Mouse (Mus musculus): ENCODE measurements around the gene Tmem98. TPM values are rescaled to one million over a fixed set of nuclear protein-coding genes. Genes with fewer than 3 reads are reported as not detected.

The Tmem98 gene
- polyA plus RNA-seq, 1 experiment from 2014 or later: 30.1 TPM

DNA sequence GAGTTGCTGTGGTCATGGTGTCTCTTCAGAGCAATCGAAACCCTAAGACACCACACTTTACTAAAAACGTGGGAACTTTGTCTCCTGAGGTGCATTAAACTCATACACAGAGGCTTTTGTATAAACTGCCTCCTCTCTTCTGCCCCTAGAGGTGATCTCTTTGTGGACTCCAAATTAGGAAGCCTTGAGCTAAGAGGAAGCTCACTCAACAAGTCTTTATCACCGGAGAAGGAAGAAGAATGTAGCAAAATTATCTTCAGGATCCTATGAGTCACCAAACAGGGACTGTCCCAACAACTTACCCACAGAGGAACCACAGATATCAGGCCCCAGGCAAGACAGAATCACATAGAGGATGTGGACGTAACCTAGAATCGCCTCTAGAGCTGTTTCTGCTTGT is 24.3 kb upstream of the Tmem98 start:
- no peaks in the 10 kb centered on the region for H3K36me3 ChIP-seq (ENCODE audit: control insufficient read depth, insufficient read depth)
- no peak for ATAC-seq
- no peaks in the 10 kb centered on the region for H3K27me3 ChIP-seq (replicated peaks; ENCODE audit: control insufficient read depth, insufficient read depth, low read length)
- 88% methylated on average over 5 of the region's 5 CpGs for WGBS
- H3K9ac ChIP-seq (replicated peaks; ENCODE audit: low read depth, low read length): no peak overlapping the region
- H3K4me2 ChIP-seq (ENCODE audit: low read length): no peak overlapping the region
- no peaks in the 10 kb centered on the region for H3K9me3 ChIP-seq (ENCODE audit: control insufficient read depth, low read length)
- no peak overlapping the region for H3K27ac ChIP-seq (ENCODE audit: low read length)
- no peaks in the 10 kb centered on the region for H3K4me1 ChIP-seq (replicated peaks; ENCODE audit: control insufficient read depth, insufficient read depth, low read length)
- H3K4me3 ChIP-seq (replicated peaks; ENCODE audit: low read length): no peak overlapping the region

DNA sequence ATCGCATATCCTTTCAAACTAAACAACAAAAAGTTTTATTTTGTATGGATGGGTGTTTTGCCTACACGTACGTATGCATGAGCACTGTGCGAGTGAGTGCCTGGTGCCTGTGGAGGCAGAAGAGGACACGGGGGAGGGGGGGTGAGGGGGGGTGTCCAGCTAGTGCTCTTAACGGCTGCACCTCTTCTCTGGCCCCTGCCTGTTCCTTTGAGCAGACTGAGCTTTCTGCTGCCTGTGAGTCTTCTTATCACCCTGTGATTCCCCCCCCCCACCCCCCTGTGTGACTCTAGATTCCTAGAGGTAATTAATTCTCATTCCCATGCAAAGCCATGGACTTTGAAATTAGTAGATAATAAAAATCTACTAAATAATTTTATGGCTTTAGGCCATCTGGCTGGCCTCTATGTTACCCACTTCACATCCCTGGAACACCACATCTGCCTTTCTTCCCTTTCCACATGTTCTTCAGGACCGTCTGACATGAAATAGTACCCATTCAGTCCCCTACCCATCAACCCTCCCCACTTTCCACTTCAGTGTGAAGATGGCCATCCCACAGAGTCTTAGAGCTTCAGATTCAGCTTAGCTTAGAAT is 20.2 kb upstream of the Tmem98 start:
- WGBS: 69% methylated on average over 7 of the region's 7 CpGs
- Histone ChIP-seq H3K36me3 (ENCODE audit: control insufficient read depth, insufficient read depth) (no peaks in the 10 kb centered on the region), H3K9ac (replicated peaks; ENCODE audit: low read depth, low read length) (no peak overlapping the region), H3K9me3 (ENCODE audit: control insufficient read depth, low read length) (no peaks in the 10 kb centered on the region), H3K27ac (ENCODE audit: low read length) (no peak overlapping the region), H3K27me3 (replicated peaks; ENCODE audit: control insufficient read depth, insufficient read depth, low read length) (no peaks in the 10 kb centered on the region), H3K4me3 (replicated peaks; ENCODE audit: low read length) (no peak overlapping the region), H3K4me1 (replicated peaks; ENCODE audit: control insufficient read depth, insufficient read depth, low read length) (no peaks in the 10 kb centered on the region), H3K4me2 (ENCODE audit: low read length) (no peak overlapping the region)
- no peak for ATAC-seq

DNA sequence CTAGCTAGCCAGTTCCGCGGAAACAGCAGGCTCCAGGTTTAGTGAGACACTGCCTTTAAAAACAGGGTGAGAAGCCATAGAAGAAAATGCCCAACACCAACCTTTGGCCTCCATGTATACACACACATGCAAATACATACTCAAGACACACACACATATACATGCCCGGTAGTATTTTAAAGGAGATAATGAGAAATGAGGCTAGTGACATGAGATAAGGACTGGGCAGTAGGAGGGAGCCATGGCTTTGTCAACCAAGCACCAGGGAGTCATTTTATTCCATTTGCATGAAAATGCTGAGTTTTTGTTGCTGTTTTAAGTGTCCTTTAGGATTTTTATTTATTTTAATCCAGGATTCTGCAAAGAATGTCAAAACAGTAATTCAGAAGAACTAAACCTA is 19.6 kb upstream of the Tmem98 start:
- Histone ChIP-seq H3K9me3 (ENCODE audit: control insufficient read depth, low read length) (no peaks in the 10 kb centered on the region), H3K36me3 (ENCODE audit: control insufficient read depth, insufficient read depth) (no peaks in the 10 kb centered on the region), H3K9ac (replicated peaks; ENCODE audit: low read depth, low read length) (no peak overlapping the region), H3K4me2 (ENCODE audit: low read length) (no peak overlapping the region), H3K27me3 (replicated peaks; ENCODE audit: control insufficient read depth, insufficient read depth, low read length) (no peaks in the 10 kb centered on the region), H3K27ac (ENCODE audit: low read length) (no peak overlapping the region), H3K4me3 (replicated peaks; ENCODE audit: low read length) (no peak overlapping the region), H3K4me1 (replicated peaks; ENCODE audit: control insufficient read depth, insufficient read depth, low read length) (no peaks in the 10 kb centered on the region)
- ATAC-seq: no peak
- 59% methylated on average over 3 of the region's 3 CpGs for WGBS

DNA sequence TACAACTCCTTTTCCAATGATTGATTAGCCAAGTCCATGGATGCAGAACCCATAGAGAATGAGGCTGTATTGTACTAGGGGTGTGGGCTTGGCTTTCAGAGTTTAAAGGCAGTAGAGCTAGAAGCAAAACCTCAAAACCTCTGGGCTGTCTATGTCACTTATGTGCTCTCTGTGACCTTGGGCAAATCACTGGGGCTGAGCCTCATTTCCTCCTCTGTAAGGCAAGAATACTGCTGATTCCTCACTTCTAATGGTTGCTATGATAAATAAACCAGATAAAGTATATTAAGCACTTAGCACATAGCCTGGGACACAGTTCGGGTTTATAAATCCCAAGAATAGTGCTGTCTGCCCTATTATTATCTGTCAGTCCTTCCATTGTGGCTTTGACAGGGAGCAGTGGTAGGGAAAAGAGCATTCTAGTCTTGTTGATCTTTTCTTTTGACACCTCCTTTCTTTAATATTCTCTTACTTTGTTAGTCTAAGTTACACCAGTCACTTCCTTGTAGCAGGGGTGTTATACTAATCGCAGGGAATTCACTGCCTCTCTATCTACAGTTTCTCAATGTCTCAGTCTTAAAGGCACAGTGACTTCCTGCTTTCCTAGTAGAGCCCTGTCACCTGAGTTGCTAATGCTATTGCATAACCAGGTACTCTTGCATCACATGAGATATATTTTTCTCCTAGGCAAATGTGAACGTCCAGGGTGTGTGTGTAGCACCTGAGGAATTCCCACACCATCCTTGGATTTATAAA is 18.1 kb upstream of the Tmem98 start:
- no peak overlapping the region for H3K27ac ChIP-seq (ENCODE audit: low read length)
- H3K4me3 ChIP-seq (replicated peaks; ENCODE audit: low read length): no peak overlapping the region
- H3K4me1 ChIP-seq (replicated peaks; ENCODE audit: control insufficient read depth, insufficient read depth, low read length): no peaks in the 10 kb centered on the region
- no peaks in the 10 kb centered on the region for H3K27me3 ChIP-seq (replicated peaks; ENCODE audit: control insufficient read depth, insufficient read depth, low read length)
- no peak overlapping the region for H3K4me2 ChIP-seq (ENCODE audit: low read length)
- no peaks in the 10 kb centered on the region for H3K36me3 ChIP-seq (ENCODE audit: control insufficient read depth, insufficient read depth)
- H3K9ac ChIP-seq (replicated peaks; ENCODE audit: low read depth, low read length): no peak overlapping the region
- 67% methylated on average over 3 of the region's 3 CpGs for WGBS
- ATAC-seq: no peak
- no peaks in the 10 kb centered on the region for H3K9me3 ChIP-seq (ENCODE audit: control insufficient read depth, low read length)

DNA sequence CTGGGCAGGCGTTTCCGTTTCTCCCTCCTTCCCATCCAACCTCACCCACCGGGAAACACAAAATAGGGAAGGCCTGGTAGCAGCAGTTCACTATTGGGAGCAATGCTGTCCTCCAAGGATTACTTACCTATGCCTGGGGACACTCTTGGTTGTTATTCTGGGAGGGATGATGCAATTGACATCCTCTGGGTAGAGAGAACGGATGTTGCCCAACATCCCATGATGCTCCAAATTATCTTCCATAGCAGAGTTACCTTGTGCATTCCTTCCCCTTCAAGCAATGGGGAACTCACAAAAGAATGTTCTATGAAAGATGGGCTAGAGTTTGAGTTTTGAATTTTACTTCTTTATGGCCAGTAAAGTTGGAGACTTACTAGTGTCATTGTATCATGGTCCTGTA is 16.6 kb upstream of the Tmem98 start:
- H3K27ac ChIP-seq (ENCODE audit: low read length): no peak overlapping the region
- no peaks in the 10 kb centered on the region for H3K9me3 ChIP-seq (ENCODE audit: control insufficient read depth, low read length)
- no peaks in the 10 kb centered on the region for H3K36me3 ChIP-seq (ENCODE audit: control insufficient read depth, insufficient read depth)
- no peak for ATAC-seq
- H3K9ac ChIP-seq (replicated peaks; ENCODE audit: low read depth, low read length): no peak overlapping the region
- no peaks in the 10 kb centered on the region for H3K4me1 ChIP-seq (replicated peaks; ENCODE audit: control insufficient read depth, insufficient read depth, low read length)
- H3K4me2 ChIP-seq (ENCODE audit: low read length): no peak overlapping the region
- no peaks in the 10 kb centered on the region for H3K27me3 ChIP-seq (replicated peaks; ENCODE audit: control insufficient read depth, insufficient read depth, low read length)
- WGBS: 91% methylated on average over 4 of the region's 4 CpGs
- no peak overlapping the region for H3K4me3 ChIP-seq (replicated peaks; ENCODE audit: low read length)

DNA sequence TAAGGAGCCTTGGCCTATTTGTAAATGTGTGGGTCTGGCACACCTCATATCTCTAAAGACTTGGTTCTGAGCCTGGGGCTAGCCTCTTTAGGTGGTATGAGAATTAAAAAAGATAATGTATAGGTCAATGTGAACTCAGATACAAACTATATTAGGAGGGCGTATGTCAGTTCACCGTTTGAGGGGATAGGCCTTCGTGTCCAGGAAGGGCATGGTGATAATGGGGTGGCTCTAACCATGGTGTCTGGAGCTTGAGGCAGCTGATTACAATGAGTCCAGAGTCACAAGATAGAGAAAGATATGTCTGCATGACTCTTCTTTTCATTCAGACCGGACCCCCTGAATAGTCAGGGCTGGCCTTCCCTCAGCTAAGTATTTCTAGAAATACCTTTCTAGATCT is 15.7 kb upstream of the Tmem98 start:
- ATAC-seq: no peak
- no peak overlapping the region for H3K4me3 ChIP-seq (replicated peaks; ENCODE audit: low read length)
- H3K4me1 ChIP-seq (replicated peaks; ENCODE audit: control insufficient read depth, insufficient read depth, low read length): no peaks in the 10 kb centered on the region
- H3K27me3 ChIP-seq (replicated peaks; ENCODE audit: control insufficient read depth, insufficient read depth, low read length): no peaks in the 10 kb centered on the region
- 92% methylated on average over 4 of the region's 4 CpGs for WGBS
- H3K9ac ChIP-seq (replicated peaks; ENCODE audit: low read depth, low read length): no peak overlapping the region
- H3K4me2 ChIP-seq (ENCODE audit: low read length): no peak overlapping the region
- no peaks in the 10 kb centered on the region for H3K36me3 ChIP-seq (ENCODE audit: control insufficient read depth, insufficient read depth)
- H3K9me3 ChIP-seq (ENCODE audit: control insufficient read depth, low read length): no peaks in the 10 kb centered on the region
- H3K27ac ChIP-seq (ENCODE audit: low read length): no peak overlapping the region

DNA sequence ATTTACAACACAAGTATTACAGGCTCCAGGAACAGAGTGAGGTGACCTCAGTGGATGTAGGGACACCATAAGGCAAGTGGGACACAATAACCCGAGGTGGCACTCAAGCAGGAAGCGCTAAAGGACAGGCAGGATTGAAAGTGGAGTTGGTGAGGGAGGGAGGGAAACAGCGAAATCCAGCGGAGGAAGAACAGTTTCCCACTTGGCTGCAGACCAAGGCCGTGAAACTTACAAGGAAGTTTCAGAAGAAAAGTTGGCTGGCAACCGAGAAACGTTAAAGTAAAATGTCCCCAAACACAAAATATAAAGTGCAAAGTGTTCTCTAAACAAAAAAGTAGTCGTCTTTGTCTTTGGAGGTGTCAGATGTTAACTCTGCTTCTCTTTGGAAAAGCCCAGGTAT is 14.5 kb upstream of the Tmem98 start:
- 71% methylated on average over 8 of the region's 8 CpGs for whole genome bisulfite sequencing
- no peak overlapping the region for H3K9ac ChIP-seq (replicated peaks; ENCODE audit: low read depth, low read length)
- H3K4me2 ChIP-seq (ENCODE audit: low read length): no peak overlapping the region
- no peak overlapping the region for H3K4me3 ChIP-seq (replicated peaks; ENCODE audit: low read length)
- H3K9me3 ChIP-seq (ENCODE audit: control insufficient read depth, low read length): no peaks in the 10 kb centered on the region
- H3K4me1 ChIP-seq (replicated peaks; ENCODE audit: control insufficient read depth, insufficient read depth, low read length): no peaks in the 10 kb centered on the region
- H3K27me3 ChIP-seq (replicated peaks; ENCODE audit: control insufficient read depth, insufficient read depth, low read length): no peaks in the 10 kb centered on the region
- no peaks in the 10 kb centered on the region for H3K36me3 ChIP-seq (ENCODE audit: control insufficient read depth, insufficient read depth)
- ATAC-seq: no peak
- H3K27ac ChIP-seq (ENCODE audit: low read length): no peak overlapping the region

DNA sequence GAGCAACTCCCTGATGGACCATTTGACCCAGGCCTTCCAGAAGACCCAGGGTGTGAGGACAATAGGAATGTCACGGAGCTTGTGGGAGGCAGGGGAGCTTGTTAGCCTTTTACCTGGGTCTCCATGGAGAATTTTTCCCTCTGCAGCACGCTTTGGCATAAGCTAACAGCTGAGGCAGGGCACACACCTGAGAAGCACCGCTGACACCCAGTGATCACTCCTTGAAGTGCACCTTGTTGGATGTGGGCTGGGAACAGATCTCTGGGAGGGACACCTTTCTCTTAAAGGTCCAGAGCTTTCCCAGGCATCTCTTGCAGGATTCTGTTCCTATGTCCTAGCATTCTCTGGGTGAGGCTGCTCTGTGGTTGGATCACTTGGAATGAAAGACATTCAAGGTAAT is 10.0 kb upstream of the Tmem98 start:
- no peak for ATAC-seq
- H3K4me1 ChIP-seq (replicated peaks; ENCODE audit: control insufficient read depth, insufficient read depth, low read length): no peaks in the 10 kb centered on the region
- 46% methylated on average over 3 of the region's 3 CpGs for WGBS
- no peaks in the 10 kb centered on the region for H3K36me3 ChIP-seq (ENCODE audit: control insufficient read depth, insufficient read depth)
- no peaks in the 10 kb centered on the region for H3K27me3 ChIP-seq (replicated peaks; ENCODE audit: control insufficient read depth, insufficient read depth, low read length)
- no peak overlapping the region for H3K27ac ChIP-seq (ENCODE audit: low read length)
- no peak overlapping the region for H3K4me2 ChIP-seq (ENCODE audit: low read length)
- H3K9me3 ChIP-seq (ENCODE audit: control insufficient read depth, low read length): no peaks in the 10 kb centered on the region
- no peak overlapping the region for H3K4me3 ChIP-seq (replicated peaks; ENCODE audit: low read length)
- H3K9ac ChIP-seq (replicated peaks; ENCODE audit: low read depth, low read length): no peak overlapping the region

DNA sequence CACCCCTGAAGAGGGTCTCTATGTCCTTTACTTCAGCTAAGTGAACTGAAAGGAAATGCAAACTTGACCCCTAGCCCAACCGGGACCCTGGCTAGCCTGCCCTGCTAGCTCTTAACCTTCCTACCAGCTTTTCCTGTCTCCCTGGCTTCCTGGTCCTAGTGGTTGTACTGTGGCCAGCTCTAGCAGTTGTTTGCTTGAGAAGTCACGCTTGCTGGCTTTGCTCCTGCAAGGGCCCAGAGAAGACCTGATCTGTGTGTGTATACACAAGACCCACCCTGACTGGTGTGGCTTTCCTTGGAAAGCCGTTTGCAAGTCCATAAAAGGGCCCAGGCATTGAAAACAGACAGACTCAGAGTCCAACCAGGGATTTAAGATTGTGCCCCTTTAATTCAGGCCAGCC is 7.3 kb upstream of the Tmem98 start:
- Histone ChIP-seq H3K27ac (ENCODE audit: low read length) (no peak overlapping the region), H3K9ac (replicated peaks; ENCODE audit: low read depth, low read length) (no peak overlapping the region), H3K9me3 (ENCODE audit: control insufficient read depth, low read length) (no peaks in the 10 kb centered on the region), H3K4me3 (replicated peaks; ENCODE audit: low read length) (no peak overlapping the region), H3K4me1 (replicated peaks; ENCODE audit: control insufficient read depth, insufficient read depth, low read length) (no peaks in the 10 kb centered on the region), H3K36me3 (ENCODE audit: control insufficient read depth, insufficient read depth) (no peaks in the 10 kb centered on the region), H3K27me3 (replicated peaks; ENCODE audit: control insufficient read depth, insufficient read depth, low read length) (no peaks in the 10 kb centered on the region), H3K4me2 (ENCODE audit: low read length) (no peak overlapping the region)
- 75% methylated on average over 3 of the region's 3 CpGs for WGBS
- no peak for ATAC-seq
